Mouse (Mus musculus) ES-Bruce4 (cell line): Measurements from ENCODE around the gene Chtop. TPM values are rescaled to one million over a fixed set of nuclear protein-coding genes. Genes with fewer than 3 reads are reported as not detected.

Experiments used
- H3K27ac ChIP-seq: 2 replicates; pipeline ENCODE4 v1.5.1; 2012; ENCODE audit warnings: low read length, inconsistent platforms; ENCODE audit not compliant: insufficient read depth
- H3K27me3 ChIP-seq: 2 replicates; pipeline ENCODE4 v1.6.1; 2012; ENCODE audit warnings: mild to moderate bottlenecking, low read length, inconsistent platforms; ENCODE audit not compliant: control insufficient read depth, poor library complexity, insufficient read depth, severe bottlenecking
- H3K36me3 ChIP-seq: 2 replicates; pipeline ENCODE4 v1.6.1; 2012; ENCODE audit warnings: inconsistent platforms, mild to moderate bottlenecking, low read length, moderate library complexity; ENCODE audit not compliant: control insufficient read depth, poor library complexity, insufficient read depth, severe bottlenecking
- H3K4me1 ChIP-seq: one replicate; pipeline ENCODE4 v1.8.1; 2011; ENCODE audit warnings: low read length; ENCODE audit not compliant: control insufficient read depth, insufficient read depth
- H3K4me3 ChIP-seq: 2 replicates; pipeline ENCODE4 v1.5.1; 2011; ENCODE audit warnings: low read depth, mild to moderate bottlenecking, low read length
- H3K9ac ChIP-seq: 2 replicates; pipeline ENCODE4 v1.6.1; 2012; ENCODE audit warnings: low read depth, mild to moderate bottlenecking, inconsistent platforms; ENCODE audit not compliant: poor library complexity, severe bottlenecking
- H3K9me3 ChIP-seq: replicated peaks from 2 replicates; pipeline ENCODE4 v1.6.1; 2012; ENCODE audit warnings: mild to moderate bottlenecking, low read length, inconsistent platforms; ENCODE audit not compliant: control insufficient read depth, poor library complexity, insufficient read depth, severe bottlenecking
- CTCF ChIP-seq: IDR thresholded peaks from one replicate; pipeline ENCODE4 v1.8.1; 2011; ENCODE audit warnings: low read depth, low read length
- EP300 ChIP-seq: IDR thresholded peaks from 2 replicates; pipeline ENCODE4 v1.6.1; 2011; ENCODE audit warnings: low read depth, low read length; ENCODE audit not compliant: insufficient read depth
- POLR2A ChIP-seq: IDR thresholded peaks from one replicate; pipeline ENCODE4 v1.8.1; 2011; ENCODE audit warnings: low read length; ENCODE audit not compliant: insufficient read depth
- polyA plus RNA-seq: library from polyadenylated mRNA; stranded (reverse); fragments of >200 nt; gene quantifications from 2 replicates; pipeline ENCODE4 v1.2.4, GENCODE M21; 2011; ENCODE audit warnings: low read depth; ENCODE audit not compliant: missing spikeins, insufficient read depth, insufficient read length

Gene Chtop
- polyA plus RNA-seq, 1 experiment: 130 TPM

DNA sequence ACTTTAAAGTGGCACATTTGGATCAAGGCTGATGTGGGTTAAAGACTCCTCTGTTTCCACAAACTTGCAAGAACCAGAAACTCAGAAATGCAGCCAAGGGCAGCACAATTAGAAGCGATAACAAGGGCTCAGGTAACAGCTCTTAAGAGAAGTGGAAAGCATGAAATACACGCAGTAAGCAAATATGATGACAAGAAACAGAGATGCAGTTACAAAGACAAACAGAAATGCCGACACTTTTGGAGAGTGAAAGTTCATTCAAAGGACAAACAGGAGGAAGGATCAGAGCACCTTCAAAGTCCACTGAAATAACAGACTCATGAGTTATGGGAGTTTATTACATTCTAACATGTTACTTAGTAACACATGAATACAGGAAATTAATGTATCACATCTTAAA lies 2.9 kb downstream of the Chtop start:
- TF ChIP-seq EP300: no peak
- Histone ChIP-seq H3K36me3 (peaks cover 68% of the 10 kb centered on the region), H3K27me3 (no peaks in the 10 kb centered on the region), H3K27ac (no peak overlapping the region), H3K4me1 (no peaks in the 10 kb centered on the region), H3K9me3 (no peaks in the 10 kb centered on the region), H3K9ac (no peak overlapping the region), H3K4me3 (no peak overlapping the region)

DNA sequence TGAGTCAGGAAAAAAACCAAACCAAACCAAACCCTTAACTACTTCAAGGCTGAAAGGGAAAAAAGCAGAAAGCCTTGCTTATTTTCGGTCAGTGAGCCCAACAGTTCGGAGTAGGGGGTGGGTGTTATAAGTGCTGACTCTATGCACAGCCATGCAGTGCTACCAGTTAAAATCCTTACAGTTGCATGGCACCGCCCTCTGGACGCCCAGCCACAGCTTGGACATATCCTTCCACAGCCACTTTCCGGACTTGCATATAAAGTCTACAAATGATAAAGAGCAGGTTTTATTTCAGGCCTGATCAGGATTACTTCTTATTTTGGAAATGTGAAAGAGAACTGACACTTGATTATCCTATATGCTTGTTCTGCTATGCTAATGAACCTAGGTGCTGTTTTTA lies 4.1 kb downstream of the Chtop start:
- no peak overlapping the region for H3K9ac ChIP-seq
- peaks cover 77% of the 10 kb centered on the region for H3K36me3 ChIP-seq
- no peaks in the 10 kb centered on the region for H3K9me3 ChIP-seq
- TF ChIP-seq EP300 (no peak), POLR2A (no peak), CTCF (no peak)
- H3K27me3 ChIP-seq: no peaks in the 10 kb centered on the region
- H3K27ac ChIP-seq: no peak overlapping the region
- no peaks in the 10 kb centered on the region for H3K4me1 ChIP-seq
- H3K4me3 ChIP-seq: no peak overlapping the region

GRCm38 (mm10) chr3:90503444-90503843 lies 5.9 kb downstream of the Chtop start:
- H3K9me3 ChIP-seq: no peaks in the 10 kb centered on the region
- H3K4me1 ChIP-seq: no peaks in the 10 kb centered on the region
- no peak overlapping the region for H3K9ac ChIP-seq
- no peak overlapping the region for H3K4me3 ChIP-seq
- TF ChIP-seq POLR2A: no peak
- peaks cover 91% of the 10 kb centered on the region for H3K36me3 ChIP-seq
- no peaks in the 10 kb centered on the region for H3K27me3 ChIP-seq
- H3K27ac ChIP-seq: no peak overlapping the region

- no peak for TF ChIP-seq CTCF
- no peak for TF ChIP-seq POLR2A
- TF ChIP-seq EP300: no peak
- Histone ChIP-seq H3K4me3 (no peak overlapping the region), H3K36me3 (peaks cover 55% of the 10 kb centered on the region), H3K9me3 (no peaks in the 10 kb centered on the region), H3K4me1 (no peaks in the 10 kb centered on the region), H3K27me3 (no peaks in the 10 kb centered on the region), H3K27ac (no peak overlapping the region), H3K9ac (no peak overlapping the region)
Measured at GRCm38 (mm10) chr3:90497597-90497996, 11.7 kb downstream of the Chtop start.

DNA sequence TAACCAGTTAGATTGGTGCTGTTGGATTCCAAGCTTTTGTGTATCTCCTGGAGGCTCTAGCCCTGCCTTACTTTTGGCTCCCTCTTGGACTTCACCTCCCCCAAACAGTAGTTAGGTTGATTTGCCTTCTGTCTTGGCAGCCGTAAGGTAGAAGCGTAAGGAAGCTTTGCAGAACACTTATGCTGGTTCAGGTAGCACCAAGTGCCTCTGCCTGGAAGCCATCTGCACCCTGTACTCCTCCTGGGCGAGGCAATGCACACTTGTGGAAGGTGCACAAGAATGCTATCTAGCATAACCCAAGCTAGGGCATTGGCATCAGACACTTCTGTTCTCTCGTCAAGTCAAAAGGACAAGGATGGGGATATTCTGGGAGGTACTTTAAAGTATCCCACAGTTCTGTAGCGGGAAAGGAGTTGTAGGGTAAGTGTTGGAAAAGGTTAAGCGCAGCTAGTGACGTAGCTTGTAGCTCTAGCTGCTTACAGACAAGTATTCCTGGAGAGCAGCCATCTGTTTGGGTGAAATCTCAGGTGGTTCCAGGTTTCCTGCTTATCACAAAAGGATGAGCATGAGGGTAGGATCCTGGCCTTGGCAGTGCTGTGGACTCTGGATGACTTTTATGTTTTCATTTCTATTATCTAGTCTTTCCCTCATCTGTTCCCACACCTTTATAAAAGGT lies 13.3 kb downstream of the Chtop start:
- no peaks in the 10 kb centered on the region for H3K9me3 ChIP-seq
- no peak overlapping the region for H3K27ac ChIP-seq
- no peak overlapping the region for H3K9ac ChIP-seq
- H3K4me3 ChIP-seq: no peak overlapping the region
- H3K36me3 ChIP-seq: peaks cover 39% of the 10 kb centered on the region
- H3K4me1 ChIP-seq: no peaks in the 10 kb centered on the region
- H3K27me3 ChIP-seq: no peaks in the 10 kb centered on the region
- TF ChIP-seq EP300: no peak
- no peak for TF ChIP-seq CTCF
- TF ChIP-seq POLR2A: no peak

DNA sequence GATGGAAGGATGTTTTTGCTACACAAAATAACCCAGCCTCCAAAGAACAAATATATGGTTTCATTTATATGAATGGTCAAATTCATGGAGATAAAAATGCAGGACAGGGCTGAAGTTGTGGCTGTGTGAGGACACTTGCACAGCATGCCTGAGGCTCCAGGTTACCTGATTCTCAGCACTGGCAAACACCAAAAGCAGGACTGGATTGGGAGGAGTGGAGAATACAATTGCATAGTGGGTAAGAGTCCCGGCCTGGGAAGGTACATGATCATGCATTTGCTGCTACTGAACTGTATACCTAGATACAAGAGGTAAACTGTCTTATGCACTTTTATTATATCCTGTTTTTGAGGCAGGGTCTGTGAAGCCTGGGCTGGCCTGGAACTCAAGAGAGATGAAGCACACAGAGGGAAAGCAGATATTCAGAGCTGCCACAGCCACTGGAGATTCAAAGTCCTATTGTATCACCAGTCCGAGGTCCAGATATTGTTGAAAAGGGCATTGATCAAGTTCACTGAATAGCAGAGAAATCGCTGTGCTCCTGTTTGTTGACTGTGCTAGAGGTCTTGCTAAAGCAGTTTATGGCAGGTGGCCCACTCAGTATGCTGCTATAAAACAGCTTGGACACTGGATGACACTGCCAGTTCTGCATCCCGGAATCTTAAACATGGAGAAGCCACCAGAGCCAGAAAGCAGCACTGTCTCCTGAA lies 15.3 kb downstream of the Chtop start:
- Histone ChIP-seq H3K4me1 (no peaks in the 10 kb centered on the region), H3K9me3 (no peaks in the 10 kb centered on the region), H3K36me3 (peaks cover 26% of the 10 kb centered on the region), H3K4me3 (no peak overlapping the region), H3K27me3 (no peaks in the 10 kb centered on the region), H3K27ac (no peak overlapping the region), H3K9ac (no peak overlapping the region)
- TF ChIP-seq CTCF: no peak
- TF ChIP-seq POLR2A: no peak
- TF ChIP-seq EP300: no peak
